Mouse (Mus musculus) CH12.LX (cell line): ENCODE measurements around the gene Agpat4.

Experiments
- BHLHE40 ChIP-seq: IDR thresholded peaks from 2 replicates; pipeline ENCODE4 v1.6.1; 2011; ENCODE audit warnings: mild to moderate bottlenecking, low read depth, low read length, improper control_type of control experiment
- CTCF ChIP-seq, 2 experiments: IDR thresholded peaks in 1 of 2; conservative IDR thresholded peaks in 1 of 2; 2 replicates each; pipeline ENCODE4 v1.5.1; 2011 to 2012; ENCODE audit warnings: low read depth in 2 of 2, low read length in 2 of 2, improper control_type of control experiment in 1 of 2, inconsistent platforms in 1 of 2, mild to moderate bottlenecking in 1 of 2, moderate library complexity in 1 of 2
- HCFC1 ChIP-seq: IDR thresholded peaks from 2 replicates; pipeline ENCODE4 v1.6.1; 2012; ENCODE audit warnings: low read depth, mild to moderate bottlenecking, inconsistent platforms, low read length, improper control_type of control experiment
- MYC ChIP-seq: IDR thresholded peaks from 2 replicates; pipeline ENCODE4 v1.6.1; 2011; ENCODE audit warnings: low read depth, mild to moderate bottlenecking, improper control_type of control experiment, low read length
- POLR2A ChIP-seq: IDR thresholded peaks from 2 replicates; pipeline ENCODE4 v1.6.1; 2011; ENCODE audit warnings: low read depth, mild to moderate bottlenecking, improper control_type of control experiment, low read length
- POLR2AphosphoS2 ChIP-seq: IDR thresholded peaks from 2 replicates; pipeline ENCODE4 v1.6.1; 2011; ENCODE audit warnings: low read depth, low read length, improper control_type of control experiment

DNA sequence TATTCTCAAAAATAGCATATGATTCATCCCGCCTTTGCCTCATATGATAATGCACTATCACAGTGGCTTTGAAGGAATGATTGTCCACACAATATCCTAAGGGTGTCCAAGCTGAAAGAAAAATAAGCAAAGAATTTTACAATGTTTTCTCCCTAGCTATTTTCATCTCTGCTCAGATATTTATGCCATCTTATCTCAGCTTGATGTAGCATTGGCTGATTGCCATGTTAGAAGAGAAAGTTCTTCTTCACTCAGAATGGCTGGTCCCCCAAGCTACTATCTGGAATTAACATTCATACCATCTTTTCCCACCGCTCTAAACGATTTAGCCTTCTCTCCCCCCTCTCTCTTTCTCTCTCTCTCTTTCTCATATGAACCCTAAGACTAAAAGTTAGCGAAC lies 29.3 kb downstream of the Agpat4 start:
- TF ChIP-seq POLR2A (no peak), POLR2AphosphoS2 (no peak), MYC (no peak), CTCF (conservative IDR thresholded peaks at IDR 0.05 in 1 of 2, IDR thresholded peaks at IDR 0.05 in 1 of 2; ENCODE audit: low read depth in 2 of 2, low read length in 2 of 2) (no peak), HCFC1 (no peak), BHLHE40 (no peak)
